11 mouse cellular contexts compared by ENCODE assay signal in the genomic region with DNA sequence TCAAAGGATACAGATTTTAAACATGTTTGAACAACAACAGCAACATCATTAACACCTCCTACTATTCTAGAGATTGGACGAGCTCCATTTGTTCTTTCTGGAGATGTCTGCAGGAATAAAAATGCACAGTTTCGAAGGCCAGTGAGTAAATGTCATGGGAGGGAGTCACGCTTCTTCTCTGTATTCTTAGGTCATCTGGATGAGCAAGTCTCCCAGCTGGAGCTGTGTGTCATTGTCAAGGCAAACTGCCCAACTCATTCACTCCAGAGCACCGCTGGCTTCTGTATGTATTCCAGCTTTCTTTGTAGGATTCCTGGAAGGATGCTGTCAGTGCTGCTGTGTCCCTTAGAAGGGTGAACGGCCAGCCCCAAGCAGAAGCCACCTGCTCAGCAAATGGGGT.
DNase-seq lines count a peak whose midpoint lies in the region; ATAC-seq lines count a peak whose summit lies in the region.
"Had no signal": no experiment of that assay in that cellular context is flagged by ENCODE, and none has a peak within 500 bp of the region (broad histone marks: within the 10 kb centered on the region; RNA-seq: fewer than 3 reads in every experiment).

No protein-coding gene starts in this region.

- intact Hi-C loops in left cerebral cortex, postnatal 25 days (cut with DNase I), result no loop called here

- peak; percentile 80 to 91 for DNase-seq in adrenal gland, adult (ENCODE audit: inconsistent age in 2 of 2, low spot score in 1 of 2)
- no peak for DNase-seq in adrenal gland, postnatal 4 days (ENCODE audit: low spot score in 2 of 2)
- peak; percentile 38 for DNase-seq in lung, postnatal 10 days
- DNase-seq in lung, adult 18-20 months, result no peak
- DNase-seq in brain, adult 2 months (ENCODE audit: low read depth, low spot score), result peak; percentile 79
- DNase-seq in left cerebral cortex, postnatal 25 days (ENCODE audit: low spot score in 2 of 2), result peak; percentile 24 to 63
- no peak for DNase-seq in layer of hippocampus, adult 18-20 months (ENCODE audit: low spot score in 2 of 2)
- DNase-seq: midbrain, embryonic 14.5 days had no signal

- no peak for ATAC-seq in monocyte, adult 5-6 weeks (replicated peaks; ENCODE audit: insufficient number of reproducible peaks, low FRiP score, low TSS enrichment, poor library complexity, severe bottlenecking)
- ATAC-seq: activated CD4-positive, CD25-positive, alpha-beta regulatory T cell, adult 4 months; intestine, postnatal 0 days had no signal

Comparison
In these comparisons a context has a peak if more than half of its experiments do, and no peak if none do; other contexts are left out.
1. DNase-seq: peak in adrenal gland, adult (2 of 2), lung, postnatal 10 days (single experiment), brain, adult 2 months (single experiment) and left cerebral cortex, postnatal 25 days (2 of 2); none in adrenal gland, postnatal 4 days (0 of 2), lung, adult 18-20 months (0 of 2) and layer of hippocampus, adult 18-20 months (0 of 2).